Mouse (Mus musculus): ENCODE measurements at regions not wholly inside any gene's neighbourhood (a gene's known extent, or its start where the extent isn't known, plus 50 kb on each side); places are given as distances from the start of the nearest gene placed in this dataset.

- Histone ChIP-seq H3K27ac (no peak overlapping the region), H3K4me3 (replicated peaks) (no peak overlapping the region), H3K9ac (no peak overlapping the region), H3K4me2 (no peak overlapping the region), H3K36me3 (no peaks in the 10 kb centered on the region), H3K27me3 (no peaks in the 10 kb centered on the region), H3K9me3 (replicated peaks) (no peaks in the 10 kb centered on the region), H3K4me1 (no peaks in the 10 kb centered on the region)
- ATAC-seq (replicated peaks; ENCODE audit: low FRiP score), result no peak
- WGBS, result 76% methylated on average over 6 of the region's 6 CpGs
Observed at GRCm38 (mm10) chr16:25220552-25220951, 66.1 kb upstream of the Tprg start.

GRCm38 (mm10) chr16:25224801-25225200 lies 61.8 kb upstream of the Tprg start:
- H3K9me3 ChIP-seq (replicated peaks), result no peaks in the 10 kb centered on the region
- no peak for ATAC-seq (replicated peaks; ENCODE audit: low FRiP score)
- no peak overlapping the region for H3K9ac ChIP-seq
- H3K4me1 ChIP-seq, result no peaks in the 10 kb centered on the region
- no peak overlapping the region for H3K4me3 ChIP-seq (replicated peaks)
- H3K4me2 ChIP-seq, result no peak overlapping the region
- H3K27ac ChIP-seq, result no peak overlapping the region
- H3K27me3 ChIP-seq, result no peaks in the 10 kb centered on the region
- no peaks in the 10 kb centered on the region for H3K36me3 ChIP-seq

Data from kidney, embryonic 15.5 days (tissue).